Mouse (Mus musculus) forebrain, embryonic 10.5 days (tissue): Measurements from ENCODE around the gene Kdm2b. TPM values are rescaled to one million over a fixed set of nuclear protein-coding genes. Genes with fewer than 3 reads are reported as not detected.

Experiments used
- DNase-seq: peaks from one replicate; pipeline ENCODE4 v3.0.0-alpha.2; 2017; ENCODE audit warnings: low spot score; ENCODE audit errors: extremely low spot score
- H3K27ac ChIP-seq: fragments of 300-500 bp; sonication (generic); 2 replicates; pipeline ENCODE4 v1.5.1; 2016; ENCODE audit warnings: mild to moderate bottlenecking
- H3K27me3 ChIP-seq: fragments of 300-500 bp; sonication (generic); 2 replicates; pipeline ENCODE4 v1.6.1; 2016; ENCODE audit warnings: mild to moderate bottlenecking; ENCODE audit not compliant: poor library complexity, severe bottlenecking
- H3K36me3 ChIP-seq: fragments of 300-500 bp; sonication (generic); replicated peaks from 2 replicates; pipeline ENCODE4 v1.6.1; 2016; ENCODE audit warnings: mild to moderate bottlenecking, moderate library complexity
- H3K4me1 ChIP-seq: fragments of 300-500 bp; sonication (generic); 2 replicates; pipeline ENCODE4 v1.6.1; 2016
- H3K4me3 ChIP-seq: fragments of 300-500 bp; sonication (generic); 2 replicates; pipeline ENCODE4 v1.5.1; 2016; ENCODE audit warnings: mild to moderate bottlenecking, moderate library complexity
- H3K9me3 ChIP-seq: fragments of 300-500 bp; sonication (generic); 2 replicates; pipeline ENCODE4 v1.6.1; 2016; ENCODE audit warnings: mild to moderate bottlenecking, moderate library complexity
- WGBS: fragments of 180-500 bp; shearing (Covaris S2); methylation state at CpG from one replicate; pipeline ENCODE4 v1.1.7; 2016; 5-methylcytosine and 5-hydroxymethylcytosine counted together
- polyA plus RNA-seq: library from polyadenylated mRNA; unstranded; fragments of >200 nt; fragmentation: Nextera tagmentation; extraction: Ambion mirVana; gene quantifications from 2 replicates; pipeline ENCODE4 v1.2.1, GENCODE M21; 2016

Gene Kdm2b
- 83.3 and 83.4 TPM in 2 replicates for polyA plus RNA-seq

DNA sequence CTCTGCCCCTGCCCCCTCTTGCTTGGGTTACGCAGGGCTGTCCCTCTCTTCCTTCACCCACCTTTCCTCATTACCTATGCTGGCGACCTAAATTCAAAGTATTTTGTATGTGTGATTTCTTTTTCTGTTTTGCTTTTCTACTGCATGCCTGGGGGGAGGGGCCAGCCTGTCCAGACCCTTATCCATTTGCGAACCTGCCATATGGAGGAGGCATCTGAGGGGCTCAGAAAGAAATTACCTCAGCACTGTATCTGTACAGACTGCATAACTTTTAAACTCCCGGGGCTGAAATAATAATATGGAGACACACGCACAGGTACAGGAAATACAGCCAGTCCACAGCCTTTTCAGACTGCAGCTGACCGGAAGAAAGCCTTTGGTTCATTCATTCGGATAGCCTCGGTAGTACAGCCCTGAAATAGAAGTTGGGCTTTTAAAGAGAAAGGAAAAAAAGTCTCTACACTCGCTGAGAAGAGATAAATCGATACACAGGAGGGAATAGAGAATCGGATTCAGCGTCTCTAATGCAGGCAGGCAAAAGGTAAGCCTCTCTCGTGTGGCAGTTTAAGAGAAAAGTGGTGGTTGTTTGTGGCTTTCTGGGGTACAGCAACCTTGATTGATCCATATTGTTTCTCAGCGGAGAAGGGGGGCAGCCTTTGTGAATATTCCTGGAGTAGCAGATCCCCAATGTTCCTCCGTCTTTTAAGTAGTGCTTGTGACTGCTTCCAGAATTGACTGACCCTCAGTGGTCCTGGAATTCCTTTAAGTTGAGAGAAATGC lies at the start of gene Kdm2b:
Gene Kdm2b (minus strand): TSS at position 273 of the 780 bp plus-strand sequence.
- whole genome bisulfite sequencing: under 1% methylated on average over 15 of the region's 15 CpGs
- no peak for DNase-seq
- Histone ChIP-seq H3K4me3 (peak within 1 kb of the TSS; percentile 68), H3K9me3 (no peaks in the 10 kb centered on the region), H3K27ac (peak within 1 kb of the TSS; percentile 96), H3K36me3 (no peaks in the 10 kb centered on the region), H3K27me3 (no peaks in the 10 kb centered on the region), H3K4me1 (peaks cover 92% of the 10 kb centered on the region)

DNA sequence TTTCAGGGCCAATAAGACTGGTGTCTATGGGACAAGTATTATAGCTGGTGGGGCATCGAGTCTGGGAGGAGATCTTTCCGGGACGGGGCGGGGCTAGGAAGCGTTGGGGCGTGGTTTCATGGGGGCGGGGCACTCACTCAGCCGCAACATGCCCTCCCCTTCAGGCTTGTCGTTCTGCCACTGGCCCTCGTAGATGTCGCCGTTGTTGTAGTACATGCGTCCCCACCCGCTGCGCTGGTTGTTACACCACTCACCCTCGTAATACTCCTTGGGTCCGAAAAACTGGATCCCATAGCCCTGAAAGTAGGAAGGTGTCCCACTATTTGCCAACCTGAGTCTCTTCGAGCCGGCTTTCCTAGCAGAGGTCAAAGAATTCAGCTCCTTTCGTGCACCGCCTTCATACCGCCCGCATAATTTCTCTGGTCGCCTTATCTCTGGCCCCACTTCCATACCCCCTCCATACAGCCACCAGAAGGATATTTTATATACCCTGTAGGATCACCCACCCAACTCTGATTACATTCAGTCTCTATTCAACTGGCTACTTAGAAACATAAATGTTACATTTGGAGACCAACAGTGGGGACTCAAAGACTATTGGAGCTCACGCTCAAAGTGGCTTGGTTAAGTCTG lies 49.6 kb upstream of the Kdm2b start:
- peak overlapping the region; percentile 62; the same call in 1 of the 2 replicates for H3K27ac ChIP-seq
- peaks cover 20% of the 10 kb centered on the region for H3K4me1 ChIP-seq
- H3K36me3 ChIP-seq: no peaks in the 10 kb centered on the region
- H3K4me3 ChIP-seq: peak overlapping the region; percentile 50
- WGBS: 4% methylated on average over 25 of the region's 25 CpGs
- no peaks in the 10 kb centered on the region for H3K9me3 ChIP-seq
- 0 out of 2 replicates have a peak, but pooled peaks cover 3% of the 10 kb centered on the region for H3K27me3 ChIP-seq
- DNase-seq: peak; percentile 67

DNA sequence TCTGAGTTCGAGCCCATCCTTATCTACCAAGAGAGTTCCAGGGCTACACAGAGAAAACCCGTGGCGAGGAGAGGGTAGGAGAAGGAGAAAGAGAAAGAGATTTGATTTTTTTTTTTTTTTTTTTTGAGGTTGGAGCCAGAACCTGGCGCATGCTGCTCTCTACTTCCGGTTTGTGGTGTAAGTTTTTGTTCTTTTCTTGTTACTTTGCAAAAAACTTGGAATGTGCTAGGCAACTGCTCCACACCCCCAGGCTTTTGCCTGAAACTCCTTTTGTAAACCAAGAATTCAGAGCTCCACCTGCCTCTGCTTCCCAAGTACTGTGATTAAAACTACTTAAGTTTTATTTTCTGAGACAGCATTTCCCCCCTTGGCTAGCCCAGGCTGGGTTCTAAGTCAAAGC lies 48.5 kb upstream of the Kdm2b start:
- H3K27me3 ChIP-seq: 0 out of 2 replicates have a peak, but pooled peaks cover 3% of the 10 kb centered on the region
- H3K36me3 ChIP-seq: no peaks in the 10 kb centered on the region
- no peak for DNase-seq
- no peaks in the 10 kb centered on the region for H3K9me3 ChIP-seq
- H3K4me3 ChIP-seq: no peak overlapping the region
- H3K27ac ChIP-seq: no peak overlapping the region
- peaks cover 20% of the 10 kb centered on the region for H3K4me1 ChIP-seq
- WGBS: 93% methylated on average over 5 of the region's 5 CpGs

DNA sequence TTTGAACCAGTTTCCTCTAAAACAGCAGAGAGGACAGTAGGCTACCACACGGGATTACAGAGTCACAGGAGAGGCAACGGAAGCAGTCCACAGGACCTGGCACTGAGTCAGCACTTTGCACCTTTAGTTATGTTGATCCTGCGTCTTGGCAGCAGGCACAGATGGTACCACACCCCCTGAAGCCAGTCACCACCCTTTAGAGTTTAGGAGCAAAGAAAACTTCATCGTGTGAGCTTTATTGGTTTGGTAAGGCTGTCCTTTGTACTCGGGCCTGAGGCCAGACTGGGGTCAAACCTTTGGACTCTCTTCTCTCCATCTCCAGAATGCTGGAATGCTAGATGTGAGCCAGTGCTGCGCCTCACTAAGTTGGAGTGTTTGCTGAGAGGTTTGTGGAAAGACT lies 45.9 kb upstream of the Kdm2b start:
- no peak overlapping the region for H3K4me3 ChIP-seq
- WGBS: 59% methylated on average over 6 of the region's 6 CpGs
- peaks cover 8% of the 10 kb centered on the region; the same call in 1 of the 2 replicates for H3K9me3 ChIP-seq
- DNase-seq: no peak
- peaks cover 17% of the 10 kb centered on the region for H3K36me3 ChIP-seq
- 0 out of 2 replicates have a peak, but pooled peaks cover 3% of the 10 kb centered on the region for H3K27me3 ChIP-seq
- H3K4me1 ChIP-seq: peaks cover 17% of the 10 kb centered on the region
- no peak overlapping the region for H3K27ac ChIP-seq

DNA sequence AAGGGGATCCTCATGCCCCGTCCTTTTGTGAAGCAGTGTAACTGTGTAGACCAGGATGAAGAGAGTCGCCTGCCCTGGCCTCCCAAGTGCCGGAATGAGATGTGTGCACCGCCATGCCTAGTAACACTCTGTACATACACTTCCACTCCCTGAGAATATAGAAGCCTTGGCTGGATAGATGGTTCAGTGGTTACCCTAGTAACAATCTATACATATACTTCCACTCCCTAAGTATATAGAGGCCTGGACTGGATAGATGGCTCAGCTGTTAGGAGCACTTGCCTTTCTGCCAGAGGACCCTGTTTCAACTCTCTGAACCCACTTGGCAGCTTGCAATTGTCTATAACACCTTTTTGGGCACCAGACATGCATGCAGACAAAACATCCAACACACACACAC lies 45.5 kb upstream of the Kdm2b start:
- H3K36me3 ChIP-seq: peaks cover 20% of the 10 kb centered on the region
- peaks cover 8% of the 10 kb centered on the region; the same call in 1 of the 2 replicates for H3K9me3 ChIP-seq
- no peak overlapping the region for H3K27ac ChIP-seq
- DNase-seq: no peak
- H3K4me3 ChIP-seq: no peak overlapping the region
- WGBS: 92% methylated on average over 4 of the region's 4 CpGs
- H3K27me3 ChIP-seq: 0 out of 2 replicates have a peak, but pooled peaks cover 3% of the 10 kb centered on the region
- peaks cover 17% of the 10 kb centered on the region for H3K4me1 ChIP-seq

DNA sequence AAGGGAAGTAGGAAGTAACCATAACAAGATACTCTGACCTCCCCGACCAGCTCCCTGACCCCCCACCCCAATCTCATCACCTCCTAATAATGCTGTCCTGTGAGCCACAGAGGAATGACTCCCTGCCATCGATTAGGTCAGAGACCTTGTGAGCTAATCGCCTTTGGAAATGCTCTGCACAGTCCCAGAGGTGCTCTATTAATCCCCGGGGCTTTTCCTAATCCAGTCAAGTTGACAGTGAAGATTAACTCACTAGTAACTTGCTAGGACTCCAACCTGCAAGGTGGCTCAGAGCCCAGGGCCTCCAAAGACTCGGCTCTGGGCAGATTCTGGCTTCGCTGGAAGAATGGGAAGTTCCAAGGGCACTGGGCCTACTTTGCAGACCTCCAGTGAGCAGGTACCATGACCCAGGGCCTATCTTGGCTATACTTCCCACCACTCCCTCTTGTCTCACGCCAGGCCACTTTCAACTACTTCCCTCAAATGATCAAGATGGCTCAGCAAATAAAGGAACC lies 44.1 kb upstream of the Kdm2b start:
- Histone ChIP-seq H3K36me3 (peaks cover 32% of the 10 kb centered on the region), H3K4me1 (peaks cover 6% of the 10 kb centered on the region), H3K9me3 (peaks cover 8% of the 10 kb centered on the region; the same call in 1 of the 2 replicates), H3K27me3 (0 out of 2 replicates have a peak, but pooled peaks cover 3% of the 10 kb centered on the region), H3K4me3 (no peak overlapping the region), H3K27ac (no peak overlapping the region)
- WGBS: 78% methylated on average over 7 of the region's 7 CpGs
- no peak for DNase-seq

DNA sequence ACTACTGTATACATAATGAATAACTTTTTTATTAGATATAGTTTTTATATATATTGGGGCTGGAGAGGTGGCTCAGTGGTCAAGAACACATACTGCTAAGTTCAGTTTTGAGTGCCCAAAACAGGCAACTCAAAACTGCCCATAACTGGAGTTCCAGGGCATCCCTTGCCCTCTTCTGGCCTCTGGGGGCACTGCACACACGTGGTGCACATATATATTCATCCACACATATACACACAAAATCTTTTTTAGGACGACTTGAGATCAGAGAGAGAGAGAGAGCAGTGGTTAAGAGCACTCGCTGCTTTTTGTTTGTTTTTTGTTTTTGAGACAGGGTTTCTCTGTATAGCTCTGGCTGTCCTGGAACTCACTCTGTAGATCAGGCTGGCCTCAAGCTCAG lies 41.7 kb upstream of the Kdm2b start:
- no peak overlapping the region for H3K4me3 ChIP-seq
- no peak overlapping the region for H3K27ac ChIP-seq
- H3K4me1 ChIP-seq: peaks cover 8% of the 10 kb centered on the region; the same call in 1 of the 2 replicates
- H3K27me3 ChIP-seq: no peaks in the 10 kb centered on the region
- peaks cover 8% of the 10 kb centered on the region; the same call in 1 of the 2 replicates for H3K9me3 ChIP-seq
- peaks cover 32% of the 10 kb centered on the region for H3K36me3 ChIP-seq
- no peak for DNase-seq
- WGBS: 88% methylated on average over 3 of the region's 3 CpGs

DNA sequence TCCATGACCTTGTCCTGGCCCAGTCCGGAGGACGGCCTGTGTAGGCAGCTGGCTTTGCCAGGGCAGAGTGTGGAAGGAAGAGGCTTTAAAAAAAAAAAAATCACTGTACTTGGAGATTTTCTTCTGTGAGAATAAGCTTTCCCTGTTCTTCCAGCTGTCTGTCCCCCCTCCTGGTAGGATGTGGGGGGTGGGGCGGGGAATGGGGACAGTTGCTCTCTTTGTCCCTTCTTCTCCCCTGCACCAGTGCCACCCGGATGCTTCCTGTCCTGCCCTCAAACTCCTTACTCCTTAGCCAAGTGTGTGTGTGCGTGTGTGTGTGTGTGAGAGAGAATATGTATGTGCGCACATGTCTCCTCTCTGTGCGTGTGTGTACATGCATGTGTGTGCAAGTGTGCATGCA lies 40.1 kb upstream of the Kdm2b start:
- no peak overlapping the region for H3K4me3 ChIP-seq
- no peaks in the 10 kb centered on the region for H3K27me3 ChIP-seq
- WGBS: 76% methylated on average over 7 of the region's 7 CpGs
- H3K9me3 ChIP-seq: peaks cover 8% of the 10 kb centered on the region; the same call in 1 of the 2 replicates
- no peak overlapping the region for H3K27ac ChIP-seq
- DNase-seq: no peak
- peaks cover 6% of the 10 kb centered on the region; the same call in 1 of the 2 replicates for H3K4me1 ChIP-seq
- H3K36me3 ChIP-seq: peaks cover 32% of the 10 kb centered on the region

DNA sequence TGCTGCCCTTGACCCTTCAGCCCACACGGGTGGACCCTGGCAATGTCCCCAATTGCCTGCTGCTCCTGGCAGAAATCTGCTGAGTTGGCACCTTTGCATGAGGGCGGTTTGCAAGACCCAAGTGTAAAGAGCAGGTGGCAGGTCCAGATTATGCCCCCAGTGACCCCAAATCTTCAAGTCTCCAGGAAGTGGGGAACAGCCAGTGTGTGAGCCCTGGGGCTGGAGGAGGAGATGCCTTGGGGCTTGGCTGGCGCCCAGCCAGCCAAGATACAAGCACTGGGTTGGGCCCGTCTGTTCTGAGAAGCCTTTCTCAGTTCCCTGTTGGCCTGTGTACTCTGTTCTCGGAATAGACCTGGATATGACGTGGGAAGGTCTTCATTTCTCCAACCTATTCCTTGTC lies 37.8 kb upstream of the Kdm2b start:
- no peak overlapping the region for H3K27ac ChIP-seq

DNA sequence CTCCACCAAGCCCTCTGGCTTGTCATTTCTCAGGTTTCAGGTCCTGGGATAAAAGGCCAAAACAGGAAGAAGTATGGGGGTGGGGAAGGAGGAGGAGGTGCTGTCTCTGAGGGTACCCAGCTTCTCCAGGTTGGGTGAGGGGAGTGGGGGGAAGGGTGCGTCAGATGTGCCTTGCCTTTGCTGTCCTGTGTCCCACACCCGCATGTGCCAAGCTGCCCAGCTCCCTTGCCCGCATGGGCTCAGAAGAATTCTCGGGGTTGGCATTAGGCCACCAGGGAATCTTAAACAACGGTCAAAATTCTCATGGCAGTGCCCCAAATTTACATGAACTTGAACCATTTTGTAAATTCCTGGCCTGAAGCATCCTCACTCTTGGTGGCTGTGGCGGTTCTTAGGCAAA lies 36.8 kb upstream of the Kdm2b start:
- H3K9me3 ChIP-seq: peaks cover 5% of the 10 kb centered on the region; the same call in 1 of the 2 replicates
- no peak overlapping the region for H3K27ac ChIP-seq
- H3K4me1 ChIP-seq: peaks cover 6% of the 10 kb centered on the region; the same call in 1 of the 2 replicates
- H3K27me3 ChIP-seq: no peaks in the 10 kb centered on the region
- H3K36me3 ChIP-seq: peaks cover 21% of the 10 kb centered on the region
- no peak overlapping the region for H3K4me3 ChIP-seq
- DNase-seq: no peak
- WGBS: 68% methylated on average over 6 of the region's 6 CpGs

More for the DNA sequence above, 37.8 kb upstream of the Kdm2b start:
- Histone ChIP-seq H3K36me3 (peaks cover 31% of the 10 kb centered on the region), H3K27me3 (no peaks in the 10 kb centered on the region), H3K9me3 (peaks cover 8% of the 10 kb centered on the region; the same call in 1 of the 2 replicates), H3K4me3 (no peak overlapping the region), H3K4me1 (peaks cover 6% of the 10 kb centered on the region; the same call in 1 of the 2 replicates)
- no peak for DNase-seq
- WGBS: 86% methylated on average over 6 of the region's 6 CpGs

DNA sequence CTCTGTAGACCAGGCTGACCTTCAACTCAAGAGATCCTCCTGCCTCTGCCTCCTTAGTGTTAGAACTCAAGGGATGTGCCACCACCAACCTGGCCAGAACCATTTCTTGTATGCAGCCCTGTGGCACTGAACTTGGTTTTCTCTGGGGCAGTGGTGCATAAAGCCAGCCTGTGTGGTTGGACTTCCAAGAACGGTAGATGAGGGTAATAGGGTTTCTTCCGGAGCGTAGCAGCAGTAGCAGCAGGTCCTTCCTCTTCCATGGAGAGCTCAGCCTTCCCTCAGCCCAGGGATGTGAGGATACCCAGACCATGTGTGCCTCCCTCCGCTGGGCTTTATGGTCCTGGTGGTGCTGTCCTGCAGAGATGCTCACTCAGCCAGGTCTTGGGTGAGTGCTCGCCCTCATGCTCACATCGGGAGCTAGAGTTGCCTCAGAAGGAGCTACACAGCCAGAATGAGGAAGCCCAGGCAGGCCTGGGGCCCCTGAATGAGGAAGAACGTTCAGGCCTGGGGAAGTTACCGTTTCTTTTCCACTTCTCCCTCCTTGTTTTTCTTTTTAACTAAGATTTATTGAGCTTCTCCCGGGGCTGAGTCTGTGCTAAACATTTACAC lies 35.4 kb upstream of the Kdm2b start:
- Histone ChIP-seq H3K36me3 (peaks cover 12% of the 10 kb centered on the region), H3K9me3 (no peaks in the 10 kb centered on the region), H3K27me3 (no peaks in the 10 kb centered on the region), H3K4me3 (no peak overlapping the region), H3K4me1 (peaks cover 6% of the 10 kb centered on the region; the same call in 1 of the 2 replicates), H3K27ac (no peak overlapping the region)
- 85% methylated on average over 9 of the region's 9 CpGs for WGBS
- no peak for DNase-seq

DNA sequence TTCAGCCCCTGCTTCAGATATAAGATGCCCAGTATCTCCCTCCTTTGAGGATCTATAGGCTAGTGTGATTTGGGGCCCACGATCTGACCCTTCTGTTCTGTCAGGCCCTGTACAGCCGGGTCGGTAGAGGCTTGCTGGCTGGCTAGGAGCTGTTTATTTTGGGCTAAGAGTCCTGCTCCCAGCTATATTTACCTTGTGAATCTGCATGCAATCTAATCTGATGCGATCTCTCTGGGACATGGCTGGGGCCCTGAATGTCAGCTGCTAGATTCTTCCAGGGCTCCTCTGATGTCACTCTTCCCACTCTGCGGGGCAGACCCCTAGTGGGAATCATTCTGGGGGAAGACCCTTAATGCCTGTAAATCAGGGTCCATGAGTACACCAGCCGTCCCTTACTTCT lies 34.7 kb upstream of the Kdm2b start:
- 96% methylated on average over 6 of the region's 6 CpGs for WGBS
- no peak for DNase-seq

More for the DNA sequence above, 34.7 kb upstream of the Kdm2b start:
- H3K27ac ChIP-seq: no peak overlapping the region
- peaks cover 5% of the 10 kb centered on the region for H3K36me3 ChIP-seq
- H3K4me3 ChIP-seq: no peak overlapping the region
- H3K9me3 ChIP-seq: no peaks in the 10 kb centered on the region
- H3K4me1 ChIP-seq: peaks cover 13% of the 10 kb centered on the region
- H3K27me3 ChIP-seq: no peaks in the 10 kb centered on the region
